Mouse (Mus musculus): ENCODE results near the gene Mtfmt. TPM values are rescaled to one million over a fixed set of nuclear protein-coding genes. Genes with fewer than 3 reads are reported as not detected.

Gene Mtfmt
- polyA plus RNA-seq (2014; fragmentation: Illumina TruSeq; extraction: RNeasy Lipid Tissue Mini Kit (QIAGEN cat#74804); ENCODE audit: low read depth, low replicate concordance) = 15.0 TPM

DNA sequence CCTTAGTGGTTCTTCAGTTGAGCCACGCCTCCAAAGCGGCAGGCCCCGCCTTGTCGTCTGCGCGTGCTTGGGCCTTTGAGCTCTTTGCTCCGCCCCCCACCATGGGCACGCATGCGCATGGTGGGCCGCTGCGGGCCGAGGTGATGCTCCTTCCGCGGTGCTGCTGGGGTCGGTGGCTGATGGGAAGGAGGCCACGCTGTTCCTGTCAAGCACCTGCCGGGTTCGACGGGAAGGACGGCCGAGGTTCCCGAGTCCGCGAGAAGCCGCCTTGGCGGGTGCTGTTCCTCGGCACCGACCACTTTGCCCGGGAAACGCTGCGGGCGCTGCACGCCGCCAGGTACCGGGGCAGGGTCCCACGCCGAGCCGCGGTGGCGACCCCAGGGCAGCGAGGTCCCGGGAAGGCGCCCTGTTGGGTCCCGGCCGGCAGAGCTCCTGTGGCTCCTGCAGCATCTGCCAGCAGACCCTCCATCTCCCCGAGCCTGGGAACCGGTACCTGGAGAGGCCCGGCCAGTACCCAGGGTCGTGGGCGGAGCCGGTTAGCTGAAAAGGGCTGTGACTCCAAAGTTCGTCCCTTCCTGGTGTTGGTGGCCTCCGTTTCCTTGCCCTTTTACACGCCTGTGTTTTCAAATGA is at the start of gene Mtfmt:
Gene Mtfmt (plus strand): TSS at position 112 of the 631 bp plus-strand sequence.

DNA sequence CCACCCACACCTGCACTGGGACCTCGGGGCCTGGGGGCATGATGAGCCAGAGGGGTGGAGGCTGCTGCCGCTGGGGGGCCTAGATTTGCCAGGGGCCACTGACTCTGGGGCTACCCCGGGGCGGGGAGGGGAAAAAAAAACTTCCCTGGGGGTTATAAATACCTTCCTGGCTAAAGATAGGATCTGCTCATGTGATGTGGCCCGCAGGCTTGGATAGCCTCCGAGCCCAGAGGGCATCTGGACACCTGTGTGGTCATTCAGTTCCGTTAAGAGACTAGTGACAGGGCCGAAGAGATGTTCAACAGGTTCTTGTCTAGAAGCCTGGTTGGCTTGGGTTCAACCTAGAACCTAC is 44.0 kb upstream of the Mtfmt start, which contains the start of gene Kbtbd13:
Gene Kbtbd13 (minus strand): TSS at position 40 of the 352 bp plus-strand sequence.

DNA sequence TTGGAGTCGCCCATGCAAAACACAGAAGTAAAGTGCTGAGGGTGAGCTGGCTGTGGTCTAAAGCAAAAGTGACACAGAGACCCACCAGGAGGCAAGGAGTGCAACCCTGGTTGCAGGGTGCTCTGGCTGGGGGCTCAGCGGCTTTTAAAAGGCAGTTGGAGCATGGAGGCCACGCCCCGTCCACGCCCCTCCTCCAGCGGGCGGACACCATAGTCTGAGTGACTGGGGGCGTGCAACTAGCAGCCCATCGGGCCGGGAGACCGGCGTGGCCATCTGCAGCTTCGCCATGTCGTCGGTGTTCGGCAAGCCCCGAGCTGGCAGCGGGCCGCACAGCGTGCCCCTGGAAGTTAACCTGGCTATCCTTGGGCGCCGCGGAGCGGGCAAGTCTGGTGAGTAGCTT is 37.3 kb upstream of the Mtfmt start, which contains the start of gene Rasl12:
Gene Rasl12 (plus strand): TSS at position 228 of the 400 bp plus-strand sequence.

DNA sequence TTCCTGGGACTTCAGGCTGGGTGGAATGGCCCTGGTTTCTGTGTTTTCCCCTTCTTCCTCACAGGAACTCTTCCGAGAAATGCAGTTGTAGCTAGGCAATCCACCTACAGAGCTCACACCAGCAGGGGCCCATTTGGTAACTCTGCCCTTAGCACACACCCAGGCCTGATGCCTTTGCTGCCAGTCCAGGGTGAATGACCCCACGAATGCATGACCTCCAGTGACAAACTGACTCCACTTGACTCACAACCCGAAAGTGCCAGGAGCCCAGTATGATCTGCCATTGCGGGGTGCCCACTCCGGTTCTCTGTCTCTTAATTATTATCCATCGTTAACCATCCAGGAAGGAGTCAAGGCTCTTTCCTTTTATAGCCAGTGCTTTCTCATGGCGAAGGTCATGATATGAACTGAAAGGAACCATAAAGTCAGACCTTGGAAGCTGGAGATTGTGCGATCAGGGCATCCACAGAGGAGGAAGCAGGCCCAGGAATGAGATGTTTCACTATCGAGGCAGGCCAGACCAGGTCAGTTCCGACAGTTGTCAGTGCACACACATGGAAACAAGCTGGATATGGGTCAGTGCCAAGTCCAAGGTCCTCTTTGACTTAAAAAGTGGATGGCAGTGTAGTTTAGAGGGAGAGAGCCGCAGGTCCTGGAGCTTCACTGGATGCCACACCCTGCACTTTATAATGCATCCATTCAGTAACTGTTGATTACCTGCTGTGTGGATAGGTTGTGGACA is 12.7 kb upstream of the Mtfmt start, which contains the start of gene Slc51b:
Gene Slc51b (minus strand): TSS at position 196 of the 742 bp plus-strand sequence.

DNA sequence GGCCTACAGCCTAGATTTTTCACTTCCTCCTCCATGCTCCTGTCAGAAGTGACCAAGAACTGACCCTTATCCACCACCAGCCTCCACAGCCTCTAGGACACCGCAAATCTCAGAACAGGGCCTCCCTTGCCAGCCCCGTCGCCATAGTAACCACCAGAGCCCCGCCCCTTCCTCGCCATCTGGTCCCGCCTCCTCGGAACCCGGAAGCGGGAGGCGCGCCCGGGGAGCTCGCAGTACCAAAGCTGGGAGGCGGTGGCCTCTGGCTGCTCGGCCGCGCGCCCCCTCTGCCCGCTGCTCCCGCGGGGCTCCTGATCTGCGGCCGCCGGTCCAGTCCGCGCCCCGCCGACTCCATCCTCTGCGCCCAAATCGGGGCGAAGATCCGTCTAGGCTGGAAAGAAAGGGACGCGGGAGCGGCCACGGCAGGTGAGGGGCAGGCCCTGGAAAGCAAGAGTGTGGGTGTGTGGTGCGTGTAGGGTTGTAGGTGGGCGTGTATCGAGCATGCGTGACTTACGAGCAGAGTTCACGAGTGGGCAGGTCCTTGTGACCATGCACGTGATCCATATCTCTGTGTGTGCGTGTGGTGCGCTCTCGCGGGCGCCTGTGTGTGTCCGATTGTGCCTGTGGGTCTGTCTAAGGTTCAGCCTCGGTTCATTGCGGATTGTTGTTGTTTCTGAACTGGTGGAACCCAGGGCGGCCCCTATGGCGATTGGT is 25.3 kb downstream of the Mtfmt start, which contains the start of gene Spg21:
Gene Spg21 (plus strand): TSS at position 216 of the 711 bp plus-strand sequence.

Other genes with a start within 250 kb of the Mtfmt start
- gene Parp16, start 240.4 kb upstream of the Mtfmt start, polyA plus RNA-seq (2014; fragmentation: Illumina TruSeq; extraction: RNeasy Lipid Tissue Mini Kit (QIAGEN cat#74804); ENCODE audit: low read depth, low replicate concordance) = 4.9 TPM
- 0.20 TPM for gene Cilp, start 170.6 kb upstream of the Mtfmt start, polyA plus RNA-seq (2014; fragmentation: Illumina TruSeq; extraction: RNeasy Lipid Tissue Mini Kit (QIAGEN cat#74804); ENCODE audit: low read depth, low replicate concordance)
- gene Clpx, start 141.5 kb upstream of the Mtfmt start, polyA plus RNA-seq (2014; fragmentation: Illumina TruSeq; extraction: RNeasy Lipid Tissue Mini Kit (QIAGEN cat#74804); ENCODE audit: low read depth, low replicate concordance) = 286 TPM
- gene Pdcd7, start 89.7 kb upstream of the Mtfmt start, polyA plus RNA-seq (2014; fragmentation: Illumina TruSeq; extraction: RNeasy Lipid Tissue Mini Kit (QIAGEN cat#74804); ENCODE audit: low read depth, low replicate concordance) = 9.0 TPM
- not detected for gene Ubap1l, start 74.7 kb upstream of the Mtfmt start, polyA plus RNA-seq (2014; fragmentation: Illumina TruSeq; extraction: RNeasy Lipid Tissue Mini Kit (QIAGEN cat#74804); ENCODE audit: low read depth, low replicate concordance)
- gene Kbtbd13, start 44.1 kb upstream of the Mtfmt start, polyA plus RNA-seq (2014; fragmentation: Illumina TruSeq; extraction: RNeasy Lipid Tissue Mini Kit (QIAGEN cat#74804); ENCODE audit: low read depth, low replicate concordance) = 0.28 TPM
- 2.7 TPM for gene Rasl12, start 37.3 kb upstream of the Mtfmt start, polyA plus RNA-seq (2014; fragmentation: Illumina TruSeq; extraction: RNeasy Lipid Tissue Mini Kit (QIAGEN cat#74804); ENCODE audit: low read depth, low replicate concordance)
- 94.6 TPM for gene Slc51b, start 12.8 kb upstream of the Mtfmt start, polyA plus RNA-seq (2014; fragmentation: Illumina TruSeq; extraction: RNeasy Lipid Tissue Mini Kit (QIAGEN cat#74804); ENCODE audit: low read depth, low replicate concordance)
- gene Spg21, start 25.2 kb downstream of the Mtfmt start, polyA plus RNA-seq (2014; fragmentation: Illumina TruSeq; extraction: RNeasy Lipid Tissue Mini Kit (QIAGEN cat#74804); ENCODE audit: low read depth, low replicate concordance) = 145 TPM
- not detected for gene Ankdd1a, start 84.4 kb downstream of the Mtfmt start, polyA plus RNA-seq (2014; fragmentation: Illumina TruSeq; extraction: RNeasy Lipid Tissue Mini Kit (QIAGEN cat#74804); ENCODE audit: low read depth, low replicate concordance)
- 0.32 TPM for gene Plekho2, start 144.3 kb downstream of the Mtfmt start, polyA plus RNA-seq (2014; fragmentation: Illumina TruSeq; extraction: RNeasy Lipid Tissue Mini Kit (QIAGEN cat#74804); ENCODE audit: low read depth, low replicate concordance)
- not detected for gene Pif1, start 151.4 kb downstream of the Mtfmt start, polyA plus RNA-seq (2014; fragmentation: Illumina TruSeq; extraction: RNeasy Lipid Tissue Mini Kit (QIAGEN cat#74804); ENCODE audit: low read depth, low replicate concordance)
- gene Rbpms2, start 193.9 kb downstream of the Mtfmt start, polyA plus RNA-seq (2014; fragmentation: Illumina TruSeq; extraction: RNeasy Lipid Tissue Mini Kit (QIAGEN cat#74804); ENCODE audit: low read depth, low replicate concordance) = 70.9 TPM
- gene Oaz2, start 232.2 kb downstream of the Mtfmt start, polyA plus RNA-seq (2014; fragmentation: Illumina TruSeq; extraction: RNeasy Lipid Tissue Mini Kit (QIAGEN cat#74804); ENCODE audit: low read depth, low replicate concordance) = 60.8 TPM